Mouse (Mus musculus) CH12.LX (cell line): ENCODE measurements at regions not wholly inside any gene's neighbourhood (a gene's known extent, or its start where the extent isn't known, plus 50 kb on each side); places are given as distances from the start of the nearest gene placed in this dataset.

Experiments
- DNase-seq: peaks from one replicate; pipeline ENCODE4 v3.0.0-alpha.2; 2013; ENCODE audit errors: extremely low read depth
- H3K27ac ChIP-seq: 2 replicates; pipeline ENCODE4 v1.5.1; 2012; ENCODE audit warnings: low read depth, mild to moderate bottlenecking, control low read depth, moderate library complexity; ENCODE audit not compliant: insufficient read depth
- H3K27me3 ChIP-seq: replicated peaks from 2 replicates; pipeline ENCODE3; 2012; ENCODE audit warnings: inconsistent platforms
- H3K36me3 ChIP-seq, 2 experiments: replicated peaks in 1 of 2; 2 replicates each; pipeline versions ENCODE3 to v1.6.1; 2012; ENCODE audit warnings: inconsistent platforms in 1 of 2, low read length in 1 of 2, mild to moderate bottlenecking in 1 of 2, mixed read lengths in 1 of 2, moderate library complexity in 1 of 2; ENCODE audit not compliant: control insufficient read depth in 1 of 2, insufficient read depth in 1 of 2
- H3K4me1 ChIP-seq, 2 experiments: 2 replicates each; pipeline ENCODE4 v1.6.1; 2012; ENCODE audit warnings: inconsistent platforms in 1 of 2, moderate library complexity in 1 of 2; ENCODE audit not compliant: insufficient read depth in 2 of 2, control insufficient read depth in 1 of 2
- H3K4me2 ChIP-seq: 2 replicates; pipeline ENCODE4 v1.6.1; 2012; ENCODE audit warnings: low read depth, mild to moderate bottlenecking, control low read depth; ENCODE audit not compliant: poor library complexity, insufficient read depth, severe bottlenecking
- H3K4me3 ChIP-seq, 3 experiments: fragments of 150-350 bp in 1 of 3; sonication (generic) in 1 of 3; replicated peaks in 1 of 3; 2 replicates each; pipeline versions ENCODE3 to v1.5.1; 2011 to 2012; ENCODE audit warnings: low read depth in 2 of 3, low read length in 2 of 3, mild to moderate bottlenecking in 2 of 3, moderate library complexity in 2 of 3, control low read depth in 1 of 3, improper control_type of control experiment in 1 of 3, inconsistent platforms in 1 of 3, mixed read lengths in 1 of 3; ENCODE audit not compliant: poor library complexity in 1 of 3
- H3K79me2 ChIP-seq: replicated peaks from 2 replicates; pipeline ENCODE4 v1.6.1; 2012; ENCODE audit warnings: mild to moderate bottlenecking, moderate library complexity; ENCODE audit not compliant: control insufficient read depth, poor library complexity, insufficient read depth, severe bottlenecking; ENCODE audit errors: extremely low read depth
- H3K9ac ChIP-seq: 2 replicates; pipeline ENCODE4 v1.6.1; 2012; ENCODE audit warnings: low read depth, mild to moderate bottlenecking, control low read depth, moderate library complexity; ENCODE audit not compliant: insufficient read depth
- H3K9me3 ChIP-seq: replicated peaks from 2 replicates; pipeline ENCODE3; 2012; ENCODE audit warnings: low read length, inconsistent platforms, mixed read lengths
- BHLHE40 ChIP-seq: IDR thresholded peaks from 2 replicates; pipeline ENCODE4 v1.6.1; 2011; ENCODE audit warnings: mild to moderate bottlenecking, low read depth, low read length, improper control_type of control experiment
- CHD1 ChIP-seq: IDR thresholded peaks from 2 replicates; pipeline ENCODE4 v1.6.1; 2012; ENCODE audit warnings: low read depth, low read length, improper control_type of control experiment, inconsistent platforms
- CHD2 ChIP-seq: IDR thresholded peaks from 2 replicates; pipeline ENCODE4 v1.6.1; 2011; ENCODE audit warnings: low read length, improper control_type of control experiment
- CTCF ChIP-seq, 2 experiments: IDR thresholded peaks in 1 of 2; conservative IDR thresholded peaks in 1 of 2; 2 replicates each; pipeline ENCODE4 v1.5.1; 2011 to 2012; ENCODE audit warnings: low read depth in 2 of 2, low read length in 2 of 2, improper control_type of control experiment in 1 of 2, inconsistent platforms in 1 of 2, mild to moderate bottlenecking in 1 of 2, moderate library complexity in 1 of 2
- EP300 ChIP-seq: IDR thresholded peaks from 2 replicates; pipeline ENCODE4 v1.6.1; 2011; ENCODE audit warnings: low read length, improper control_type of control experiment
- ETS1 ChIP-seq: conservative IDR thresholded peaks from 2 replicates; pipeline ENCODE4 v1.6.1; 2012; ENCODE audit warnings: low read depth, mild to moderate bottlenecking, inconsistent platforms, low read length, improper control_type of control experiment, moderate library complexity
- HCFC1 ChIP-seq: IDR thresholded peaks from 2 replicates; pipeline ENCODE4 v1.6.1; 2012; ENCODE audit warnings: low read depth, mild to moderate bottlenecking, inconsistent platforms, low read length, improper control_type of control experiment
- JUN ChIP-seq: IDR thresholded peaks from 2 replicates; pipeline ENCODE4 v1.6.1; 2011; ENCODE audit warnings: low read depth, mild to moderate bottlenecking, low read length, improper control_type of control experiment, moderate library complexity; ENCODE audit not compliant: insufficient read depth
- JUND ChIP-seq: conservative IDR thresholded peaks from 2 replicates; pipeline ENCODE4 v1.6.1; 2011; ENCODE audit warnings: low read depth, low read length, improper control_type of control experiment
- MAFK ChIP-seq: IDR thresholded peaks from 2 replicates; pipeline ENCODE4 v1.6.1; 2011; ENCODE audit warnings: low read length, improper control_type of control experiment; ENCODE audit not compliant: insufficient replicate concordance
- MAX ChIP-seq: IDR thresholded peaks from 2 replicates; pipeline ENCODE4 v1.6.1; 2011; ENCODE audit warnings: low read length, improper control_type of control experiment
- MAZ ChIP-seq: IDR thresholded peaks from 2 replicates; pipeline ENCODE4 v1.6.1; 2012; ENCODE audit warnings: low read depth, mild to moderate bottlenecking, inconsistent platforms, low read length, improper control_type of control experiment, moderate library complexity
- MEF2A ChIP-seq: IDR thresholded peaks from 2 replicates; pipeline ENCODE4 v1.6.1; 2014; ENCODE audit warnings: low read depth, mild to moderate bottlenecking, inconsistent platforms, low read length, improper control_type of control experiment, borderline replicate concordance
- NELFE ChIP-seq: IDR thresholded peaks from 2 replicates; pipeline ENCODE4 v1.6.1; 2011; ENCODE audit warnings: low read depth, low read length, improper control_type of control experiment
- NRF1 ChIP-seq: IDR thresholded peaks from 2 replicates; pipeline ENCODE4 v1.6.1; 2014; ENCODE audit warnings: low read depth, mild to moderate bottlenecking, inconsistent platforms, low read length, improper control_type of control experiment, moderate library complexity
- POLR2A ChIP-seq: IDR thresholded peaks from 2 replicates; pipeline ENCODE4 v1.6.1; 2011; ENCODE audit warnings: low read depth, mild to moderate bottlenecking, improper control_type of control experiment, low read length
- POLR2AphosphoS2 ChIP-seq: IDR thresholded peaks from 2 replicates; pipeline ENCODE4 v1.6.1; 2011; ENCODE audit warnings: low read depth, low read length, improper control_type of control experiment
- RAD21 ChIP-seq: IDR thresholded peaks from 2 replicates; pipeline ENCODE4 v1.6.1; 2011; ENCODE audit warnings: low read depth, mild to moderate bottlenecking, low read length, improper control_type of control experiment, moderate library complexity
- RCOR1 ChIP-seq: conservative IDR thresholded peaks from 2 replicates; pipeline ENCODE4 v1.6.1; 2012; ENCODE audit warnings: low read depth, mild to moderate bottlenecking, inconsistent platforms, low read length, improper control_type of control experiment
- SMC3 ChIP-seq: IDR thresholded peaks from 2 replicates; pipeline ENCODE4 v1.6.1; 2011; ENCODE audit warnings: low read depth, low read length, improper control_type of control experiment
- TBP ChIP-seq: conservative IDR thresholded peaks from 2 replicates; pipeline ENCODE4 v1.6.1; 2011; ENCODE audit warnings: low read depth, low read length, improper control_type of control experiment
- UBTF ChIP-seq: IDR thresholded peaks from 2 replicates; pipeline ENCODE4 v1.6.1; 2012; ENCODE audit warnings: low read depth, mild to moderate bottlenecking, inconsistent platforms, low read length, improper control_type of control experiment, moderate library complexity
- USF1 ChIP-seq: IDR thresholded peaks from 2 replicates; pipeline ENCODE4 v1.6.1; 2014; ENCODE audit warnings: low read depth, mild to moderate bottlenecking, inconsistent platforms, low read length, improper control_type of control experiment
- USF2 ChIP-seq: conservative IDR thresholded peaks from 2 replicates; pipeline ENCODE4 v1.6.1; 2011; ENCODE audit warnings: low read depth, low read length, improper control_type of control experiment
- ZC3H11A ChIP-seq: IDR thresholded peaks from 2 replicates; pipeline ENCODE4 v1.6.1; 2012; ENCODE audit warnings: low read depth, mild to moderate bottlenecking, inconsistent platforms, low read length, improper control_type of control experiment
- ZKSCAN1 ChIP-seq: IDR thresholded peaks from 2 replicates; pipeline ENCODE4 v1.6.1; 2012; ENCODE audit warnings: low read depth, inconsistent platforms, low read length, improper control_type of control experiment, borderline replicate concordance
- ZMIZ1 ChIP-seq: IDR thresholded peaks from 2 replicates; pipeline ENCODE4 v1.6.1; 2012; ENCODE audit warnings: low read depth, mild to moderate bottlenecking, inconsistent platforms, low read length, improper control_type of control experiment
- ZNF384 ChIP-seq: IDR thresholded peaks from 2 replicates; pipeline ENCODE4 v1.6.1; 2012; ENCODE audit warnings: low read depth, low read length, improper control_type of control experiment, inconsistent platforms
- dilution Hi-C: fragments of 300-500 bp; cut with MboI; formaldehyde crosslinking; loops from 2 replicates; pipeline ENCODE4 v1.14.3; 2020; ENCODE audit warnings: low sequenced_read_pairs; ENCODE audit not compliant: extremely low pct_unique_long_range_greater_than_20kb, extremely low pct_ligation_motif_present
- in situ Hi-C: fragments of 300-500 bp; cut with MboI; formaldehyde crosslinking; loops from 3 replicates; pipeline ENCODE4 v1.14.3; 2019; ENCODE audit warnings: low sequenced_read_pairs, low pct_ligation_motif_present, low pct_unique_long_range_greater_than_20kb, mixed read lengths

DNA sequence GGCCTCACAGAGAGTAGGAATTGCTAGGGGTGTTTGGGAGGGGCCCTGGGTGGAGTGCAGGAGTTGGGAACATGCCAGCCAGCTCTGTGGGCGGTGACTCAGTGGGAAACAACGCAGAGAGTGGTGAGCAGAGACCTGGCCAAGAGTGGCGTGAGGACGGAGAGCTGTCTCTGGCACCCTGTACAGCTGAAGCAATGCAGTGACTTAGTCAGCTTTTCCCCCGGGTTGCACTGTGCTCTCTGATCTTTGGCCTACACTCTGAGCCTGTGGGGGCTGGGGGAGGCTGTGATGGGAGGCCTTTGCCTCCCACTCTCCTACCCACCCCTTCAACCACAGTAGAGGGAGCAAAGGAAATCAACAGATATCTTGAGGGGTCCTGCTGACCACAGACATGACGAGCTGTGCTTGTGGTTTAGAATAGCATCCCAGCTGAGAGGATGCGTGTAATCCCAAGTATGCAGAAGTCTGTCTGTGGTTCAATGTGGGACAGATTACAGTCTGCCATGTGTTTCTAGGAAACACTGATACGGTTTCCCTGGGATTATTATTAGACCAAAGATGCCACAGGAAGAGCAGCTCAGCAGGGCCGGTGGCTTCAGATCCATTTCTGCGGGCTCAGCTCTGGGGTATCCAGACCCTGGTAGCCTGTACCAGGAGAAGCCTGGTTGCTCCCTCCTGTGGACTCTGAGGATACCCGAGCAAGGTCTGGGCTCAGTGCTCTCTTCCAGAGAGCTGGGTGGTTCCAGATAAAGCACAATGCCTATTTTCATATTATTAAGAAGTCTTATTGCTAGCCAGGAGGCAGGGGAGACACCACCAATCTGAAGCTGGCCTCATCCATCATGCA is 65.6 kb upstream of the Lgalsl start:
- Histone ChIP-seq H3K27ac (no peak overlapping the region), H3K9me3 (no peaks in the 10 kb centered on the region), H3K4me2 (no peak overlapping the region), H3K4me1 (peaks cover 5 to 28% of the 10 kb centered on the region in 2 experiments), H3K79me2 (no peaks in the 10 kb centered on the region), H3K36me3 (no peaks in the 10 kb centered on the region), H3K4me3 (no peak overlapping the region), H3K27me3 (no peaks in the 10 kb centered on the region), H3K9ac (no peak overlapping the region)
- TF ChIP-seq RAD21, result no peak
- no peak for TF ChIP-seq CHD1
- no peak for TF ChIP-seq MAZ
- TF ChIP-seq CTCF (conservative IDR thresholded peaks at IDR 0.05 in 1 of 2, IDR thresholded peaks at IDR 0.05 in 1 of 2; ENCODE audit: low read depth in 2 of 2, low read length in 2 of 2), result no peak
- no peak for TF ChIP-seq BHLHE40
- no peak for TF ChIP-seq RCOR1
- no peak for TF ChIP-seq USF1
- no peak for TF ChIP-seq TBP
- no peak for TF ChIP-seq POLR2A
- TF ChIP-seq NRF1, result no peak
- no peak for TF ChIP-seq JUND
- TF ChIP-seq SMC3, result no peak
- no peak for TF ChIP-seq USF2
- TF ChIP-seq NELFE, result no peak
- TF ChIP-seq JUN, result no peak
- no peak for TF ChIP-seq CHD2
- TF ChIP-seq ETS1, result no peak
- TF ChIP-seq ZC3H11A, result no peak
- DNase-seq, result no peak
- in situ Hi-C loops, result no loop called here
- dilution Hi-C loops, result no loop called here

- TF ChIP-seq USF2, result no peak
- TF ChIP-seq SMC3, result no peak
- no peak for TF ChIP-seq HCFC1
- no peak for TF ChIP-seq EP300
- TF ChIP-seq USF1, result no peak
- TF ChIP-seq MEF2A, result no peak
- no peak for TF ChIP-seq CHD2
- TF ChIP-seq RAD21, result no peak
- no peak for TF ChIP-seq POLR2AphosphoS2
- TF ChIP-seq JUN, result no peak
- no peak for TF ChIP-seq UBTF
- TF ChIP-seq ZMIZ1, result no peak
- no peak for TF ChIP-seq MAX
- TF ChIP-seq JUND, result no peak
- no peak for TF ChIP-seq ZKSCAN1
- TF ChIP-seq ZNF384, result no peak
- TF ChIP-seq MAFK, result no peak
- no peak for TF ChIP-seq RCOR1
- no peak for TF ChIP-seq BHLHE40
- in situ Hi-C loops, result no loop called here
- dilution Hi-C loops, result no loop called here
Measured at GRCm38 (mm10) chr11:20897468-20897867, 66.6 kb upstream of the Lgalsl start.

More at GRCm38 (mm10) chr11:20897468-20897867, 66.6 kb upstream of the Lgalsl start:
- H3K79me2 ChIP-seq, result no peaks in the 10 kb centered on the region
- no peak overlapping the region for H3K4me3 ChIP-seq
- H3K4me1 ChIP-seq, result peaks cover 5 to 28% of the 10 kb centered on the region in 2 experiments
- no peak overlapping the region for H3K27ac ChIP-seq
- no peak for DNase-seq
- no peaks in the 10 kb centered on the region for H3K9me3 ChIP-seq
- no peaks in the 10 kb centered on the region for H3K36me3 ChIP-seq
- H3K4me2 ChIP-seq, result no peak overlapping the region
- H3K9ac ChIP-seq, result no peak overlapping the region
- H3K27me3 ChIP-seq, result no peaks in the 10 kb centered on the region
